Mouse (Mus musculus) 416B (cell line): Measurements from ENCODE around the gene Egfr.
A peak's percentile ranks its signal among the peaks of the same experiment; 100 is the strongest.

Experiments
- DNase-seq: peaks from one replicate; pipeline ENCODE4 v3.0.0; 2011; ENCODE audit warnings: low read depth

The Egfr gene

GRCm38 (mm10) chr11:16951761-16952010 lies 199.7 kb downstream of the Egfr start:
- DNase-seq: peak; percentile 71

GRCm38 (mm10) chr11:16956115-16956862 lies 204.3 kb downstream of the Egfr start:
- peak; percentile 84 for DNase-seq

GRCm38 (mm10) chr11:16957030-16957429 lies 205.0 kb downstream of the Egfr start:
- DNase-seq: no peak

- DNase-seq: no peak
These were observed 206.5 kb downstream of the Egfr start for GRCm38 (mm10) chr11:16958520-16958919.
